Mouse (Mus musculus): ENCODE results near the gene Zbtb34. TPM values are rescaled to one million over a fixed set of nuclear protein-coding genes. Genes with fewer than 3 reads are reported as not detected.

Gene Zbtb34
- polyA plus RNA-seq, 1 experiment from 2014 or later: 7.4 TPM

DNA sequence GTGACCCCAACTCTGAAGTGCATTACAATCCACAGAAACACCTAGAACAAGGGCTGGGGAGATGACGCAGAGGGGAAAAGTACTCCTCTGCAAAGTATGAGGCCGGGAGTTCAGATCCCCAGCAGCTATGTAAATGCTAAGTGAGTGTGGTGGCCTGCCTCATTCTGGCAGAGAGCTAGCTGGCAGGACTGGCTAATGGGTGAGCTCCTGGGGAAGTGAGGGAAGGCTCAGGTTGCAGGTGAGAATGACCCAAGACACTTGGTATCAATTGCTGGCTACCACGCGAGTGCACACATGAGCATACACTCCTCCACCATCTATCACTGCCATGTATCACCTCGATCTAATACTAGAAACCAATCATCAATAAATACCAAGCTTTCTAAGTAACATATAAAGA lies 25.1 kb upstream of the Zbtb34 start:
- Histone ChIP-seq H3K4me1 (no peaks in the 10 kb centered on the region; the same call in 1 of the 2 replicates), H3K36me3 (replicated peaks) (peaks cover 91% of the 10 kb centered on the region), H3K4me3 (no peak overlapping the region), H3K27ac (replicated peaks) (no peak overlapping the region), H3K9me3 (no peaks in the 10 kb centered on the region), H3K27me3 (replicated peaks; ENCODE audit: low read depth, poor library complexity, severe bottlenecking) (no peaks in the 10 kb centered on the region)
- DNase-seq (ENCODE audit: low spot score): no peak
- WGBS: 93% methylated on average over 5 of the region's 5 CpGs

- WGBS: 88% methylated on average over 3 of the region's 3 CpGs
- Histone ChIP-seq H3K36me3 (replicated peaks) (peaks cover 91% of the 10 kb centered on the region), H3K9me3 (no peaks in the 10 kb centered on the region), H3K4me1 (no peaks in the 10 kb centered on the region; the same call in 1 of the 2 replicates), H3K4me3 (no peak overlapping the region), H3K27me3 (replicated peaks; ENCODE audit: low read depth, poor library complexity, severe bottlenecking) (no peaks in the 10 kb centered on the region), H3K27ac (replicated peaks) (no peak overlapping the region)
- no peak for DNase-seq (ENCODE audit: low spot score)
These were observed 24.2 kb upstream of the Zbtb34 start for GRCm38 (mm10) chr2:33455350-33455749.

GRCm38 (mm10) chr2:33454816-33455215 lies 23.7 kb upstream of the Zbtb34 start:
- no peak for DNase-seq (ENCODE audit: low spot score)
- Histone ChIP-seq H3K27me3 (replicated peaks; ENCODE audit: low read depth, poor library complexity, severe bottlenecking) (no peaks in the 10 kb centered on the region), H3K4me1 (no peaks in the 10 kb centered on the region; the same call in 1 of the 2 replicates), H3K9me3 (no peaks in the 10 kb centered on the region), H3K36me3 (replicated peaks) (peaks cover 91% of the 10 kb centered on the region), H3K4me3 (no peak overlapping the region), H3K27ac (replicated peaks) (no peak overlapping the region)
- 88% methylated on average over 8 of the region's 8 CpGs for WGBS

GRCm38 (mm10) chr2:33453476-33453875 lies 22.4 kb upstream of the Zbtb34 start:
- DNase-seq (ENCODE audit: low spot score): no peak
- H3K9me3 ChIP-seq: no peaks in the 10 kb centered on the region
- no peak overlapping the region for H3K27ac ChIP-seq (replicated peaks)
- no peaks in the 10 kb centered on the region for H3K27me3 ChIP-seq (replicated peaks; ENCODE audit: low read depth, poor library complexity, severe bottlenecking)
- H3K4me3 ChIP-seq: no peak overlapping the region
- H3K4me1 ChIP-seq: no peaks in the 10 kb centered on the region; the same call in 1 of the 2 replicates
- peaks cover 93% of the 10 kb centered on the region for H3K36me3 ChIP-seq (replicated peaks)
- 89% methylated on average over 3 of the region's 3 CpGs for WGBS

GRCm38 (mm10) chr2:33452721-33453120 lies 21.6 kb upstream of the Zbtb34 start:
- WGBS: 91% methylated on average over 5 of the region's 5 CpGs

GRCm38 (mm10) chr2:33452140-33452539 lies 21.0 kb upstream of the Zbtb34 start:
- Histone ChIP-seq H3K9me3 (no peaks in the 10 kb centered on the region), H3K27me3 (replicated peaks; ENCODE audit: low read depth, poor library complexity, severe bottlenecking) (no peaks in the 10 kb centered on the region), H3K27ac (replicated peaks) (no peak overlapping the region), H3K4me3 (no peak overlapping the region), H3K36me3 (replicated peaks) (peaks cover 83% of the 10 kb centered on the region), H3K4me1 (no peaks in the 10 kb centered on the region; the same call in 1 of the 2 replicates)
- 61% methylated on average over 4 of the region's 4 CpGs for WGBS
- DNase-seq (ENCODE audit: low spot score): no peak

More at GRCm38 (mm10) chr2:33452721-33453120, 21.6 kb upstream of the Zbtb34 start:
- Histone ChIP-seq H3K4me3 (no peak overlapping the region), H3K36me3 (replicated peaks) (peaks cover 89% of the 10 kb centered on the region), H3K4me1 (no peaks in the 10 kb centered on the region; the same call in 1 of the 2 replicates), H3K27ac (replicated peaks) (no peak overlapping the region), H3K9me3 (no peaks in the 10 kb centered on the region), H3K27me3 (replicated peaks; ENCODE audit: low read depth, poor library complexity, severe bottlenecking) (no peaks in the 10 kb centered on the region)
- no peak for DNase-seq (ENCODE audit: low spot score)

- Histone ChIP-seq H3K27me3 (replicated peaks; ENCODE audit: low read depth, poor library complexity, severe bottlenecking) (no peaks in the 10 kb centered on the region), H3K27ac (replicated peaks) (no peak overlapping the region), H3K36me3 (replicated peaks) (peaks cover 81% of the 10 kb centered on the region), H3K9me3 (no peaks in the 10 kb centered on the region), H3K4me1 (no peaks in the 10 kb centered on the region; the same call in 1 of the 2 replicates), H3K4me3 (no peak overlapping the region)
- 85% methylated on average over 11 of the region's 11 CpGs for WGBS
- DNase-seq (ENCODE audit: low spot score): no peak
These were observed 20.2 kb upstream of the Zbtb34 start for GRCm38 (mm10) chr2:33451038-33451978.

GRCm38 (mm10) chr2:33449119-33449873 lies 18.2 kb upstream of the Zbtb34 start:
- Histone ChIP-seq H3K4me1 (no peaks in the 10 kb centered on the region; the same call in 1 of the 2 replicates), H3K36me3 (replicated peaks) (peaks cover 61% of the 10 kb centered on the region)
- 88% methylated on average over 22 of the region's 22 CpGs for whole genome bisulfite sequencing

DNA sequence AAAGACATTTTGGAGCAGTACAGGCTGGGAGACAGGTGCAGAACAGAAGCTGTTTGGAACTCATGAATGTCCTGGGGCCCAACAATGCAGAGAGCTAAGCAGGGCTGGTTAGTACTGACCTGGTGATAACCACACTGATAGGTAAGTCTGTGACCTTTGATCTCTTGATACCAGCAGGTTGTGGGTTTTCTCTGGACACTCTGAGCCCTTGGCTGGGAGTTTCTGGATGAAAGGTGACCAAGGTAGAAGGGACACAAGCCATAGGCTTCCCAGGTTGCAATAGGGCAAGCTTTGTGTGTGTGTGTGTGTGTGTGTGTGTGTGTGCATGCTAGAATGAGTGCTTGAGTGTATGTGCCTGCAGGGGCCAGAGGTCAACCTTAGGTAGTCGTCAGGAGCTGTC lies 15.7 kb upstream of the Zbtb34 start:
- Histone ChIP-seq H3K4me3 (no peak overlapping the region), H3K9me3 (no peaks in the 10 kb centered on the region), H3K36me3 (replicated peaks) (peaks cover 36% of the 10 kb centered on the region), H3K27ac (replicated peaks) (no peak overlapping the region), H3K4me1 (no peaks in the 10 kb centered on the region; the same call in 1 of the 2 replicates), H3K27me3 (replicated peaks; ENCODE audit: low read depth, poor library complexity, severe bottlenecking) (no peaks in the 10 kb centered on the region)
- no peak for DNase-seq (ENCODE audit: low spot score)
- WGBS: 81% methylated on average over 1 of the region's 1 CpGs

More at GRCm38 (mm10) chr2:33449119-33449873, 18.2 kb upstream of the Zbtb34 start:
- H3K27me3 ChIP-seq (replicated peaks; ENCODE audit: low read depth, poor library complexity, severe bottlenecking): no peaks in the 10 kb centered on the region
- no peak overlapping the region for H3K27ac ChIP-seq (replicated peaks)
- H3K4me3 ChIP-seq: no peak overlapping the region
- no peaks in the 10 kb centered on the region for H3K9me3 ChIP-seq
- DNase-seq (ENCODE audit: low spot score): no peak

DNA sequence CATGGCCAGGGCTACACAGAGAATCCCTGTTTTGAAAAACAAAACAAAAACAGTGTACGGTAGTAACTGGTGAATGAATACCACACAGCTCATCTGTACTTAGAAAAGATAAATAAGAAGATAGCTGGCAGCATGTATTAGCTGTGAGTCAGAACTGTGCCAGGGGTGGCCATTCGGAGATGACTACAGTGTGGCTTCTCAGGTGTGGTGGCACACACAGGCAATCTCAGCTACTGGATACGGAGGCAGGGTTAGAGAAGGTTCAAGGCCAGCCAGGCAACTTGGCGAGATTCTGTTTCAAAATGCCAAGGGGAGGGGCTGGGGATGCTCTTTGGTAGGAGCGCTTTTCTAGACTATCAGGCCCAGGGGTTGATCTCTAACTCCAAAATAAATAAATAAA lies 14.6 kb upstream of the Zbtb34 start:
- Histone ChIP-seq H3K9me3 (no peaks in the 10 kb centered on the region), H3K4me1 (peaks cover 4% of the 10 kb centered on the region), H3K27ac (replicated peaks) (no peak overlapping the region), H3K4me3 (no peak overlapping the region), H3K36me3 (replicated peaks) (peaks cover 26% of the 10 kb centered on the region), H3K27me3 (replicated peaks; ENCODE audit: low read depth, poor library complexity, severe bottlenecking) (peaks cover 5% of the 10 kb centered on the region)
- DNase-seq (ENCODE audit: low spot score): no peak
- 88% methylated on average over 5 of the region's 5 CpGs for WGBS

- Histone ChIP-seq H3K36me3 (replicated peaks) (peaks cover 18% of the 10 kb centered on the region), H3K4me1 (peaks cover 13% of the 10 kb centered on the region), H3K27me3 (replicated peaks; ENCODE audit: low read depth, poor library complexity, severe bottlenecking) (peaks cover 14% of the 10 kb centered on the region), H3K27ac (replicated peaks) (no peak overlapping the region), H3K4me3 (no peak overlapping the region), H3K9me3 (no peaks in the 10 kb centered on the region)
- no peak for DNase-seq (ENCODE audit: low spot score)
These were observed 13.7 kb upstream of the Zbtb34 start for GRCm38 (mm10) chr2:33444862-33445261.

DNA sequence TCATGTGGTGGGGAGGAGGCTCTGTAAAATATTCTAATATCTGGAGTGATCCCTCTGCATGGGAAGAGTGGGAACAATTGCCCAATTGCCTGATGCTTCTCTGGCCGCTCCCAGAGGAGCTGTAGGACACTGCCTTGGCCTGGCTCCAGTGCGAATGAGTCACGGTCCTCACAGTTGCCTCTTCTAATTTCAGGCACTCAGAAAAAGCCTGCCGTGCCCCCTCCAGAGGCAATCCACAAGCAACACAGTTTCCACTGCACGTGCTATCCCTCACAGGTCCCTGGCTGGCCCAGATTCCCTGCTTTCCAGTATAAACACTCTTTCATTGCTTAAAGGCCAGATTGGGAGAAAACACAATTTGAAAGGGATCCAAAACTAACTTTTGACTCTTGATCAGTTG lies 13.2 kb upstream of the Zbtb34 start:
- H3K4me3 ChIP-seq: no peak overlapping the region
- no peak overlapping the region for H3K27ac ChIP-seq (replicated peaks)
- H3K9me3 ChIP-seq: no peaks in the 10 kb centered on the region
- peaks cover 12% of the 10 kb centered on the region for H3K36me3 ChIP-seq (replicated peaks)
- peaks cover 18% of the 10 kb centered on the region for H3K4me1 ChIP-seq
- H3K27me3 ChIP-seq (replicated peaks; ENCODE audit: low read depth, poor library complexity, severe bottlenecking): peaks cover 19% of the 10 kb centered on the region
- 53% methylated on average over 5 of the region's 5 CpGs for WGBS
- DNase-seq (ENCODE audit: low spot score): no peak
